Mouse (Mus musculus) CH12.LX (cell line): ENCODE results near the gene Rfx2. TPM values are rescaled to one million over a fixed set of nuclear protein-coding genes. Genes with fewer than 3 reads are reported as not detected.

ENCODE experiments used
- DNase-seq: peaks from one replicate; pipeline ENCODE4 v3.0.0-alpha.2; 2013; ENCODE audit errors: extremely low read depth
- H3K27ac ChIP-seq: 2 replicates; pipeline ENCODE4 v1.5.1; 2012; ENCODE audit warnings: low read depth, mild to moderate bottlenecking, control low read depth, moderate library complexity; ENCODE audit not compliant: insufficient read depth
- H3K27me3 ChIP-seq: replicated peaks from 2 replicates; pipeline ENCODE3; 2012; ENCODE audit warnings: inconsistent platforms
- H3K36me3 ChIP-seq, 2 experiments: replicated peaks in 1 of 2; 2 replicates each; pipeline versions ENCODE3 to v1.6.1; 2012; ENCODE audit warnings: inconsistent platforms in 1 of 2, low read length in 1 of 2, mild to moderate bottlenecking in 1 of 2, mixed read lengths in 1 of 2, moderate library complexity in 1 of 2; ENCODE audit not compliant: control insufficient read depth in 1 of 2, insufficient read depth in 1 of 2
- H3K4me1 ChIP-seq, 2 experiments: 2 replicates each; pipeline ENCODE4 v1.6.1; 2012; ENCODE audit warnings: inconsistent platforms in 1 of 2, moderate library complexity in 1 of 2; ENCODE audit not compliant: insufficient read depth in 2 of 2, control insufficient read depth in 1 of 2
- H3K4me2 ChIP-seq: 2 replicates; pipeline ENCODE4 v1.6.1; 2012; ENCODE audit warnings: low read depth, mild to moderate bottlenecking, control low read depth; ENCODE audit not compliant: poor library complexity, insufficient read depth, severe bottlenecking
- H3K4me3 ChIP-seq, 3 experiments: fragments of 150-350 bp in 1 of 3; sonication (generic) in 1 of 3; replicated peaks in 1 of 3; 2 replicates each; pipeline versions ENCODE3 to v1.5.1; 2011 to 2012; ENCODE audit warnings: low read depth in 2 of 3, low read length in 2 of 3, mild to moderate bottlenecking in 2 of 3, moderate library complexity in 2 of 3, control low read depth in 1 of 3, improper control_type of control experiment in 1 of 3, inconsistent platforms in 1 of 3, mixed read lengths in 1 of 3; ENCODE audit not compliant: poor library complexity in 1 of 3
- H3K79me2 ChIP-seq: replicated peaks from 2 replicates; pipeline ENCODE4 v1.6.1; 2012; ENCODE audit warnings: mild to moderate bottlenecking, moderate library complexity; ENCODE audit not compliant: control insufficient read depth, poor library complexity, insufficient read depth, severe bottlenecking; ENCODE audit errors: extremely low read depth
- H3K9ac ChIP-seq: 2 replicates; pipeline ENCODE4 v1.6.1; 2012; ENCODE audit warnings: low read depth, mild to moderate bottlenecking, control low read depth, moderate library complexity; ENCODE audit not compliant: insufficient read depth
- H3K9me3 ChIP-seq: replicated peaks from 2 replicates; pipeline ENCODE3; 2012; ENCODE audit warnings: low read length, inconsistent platforms, mixed read lengths
- BHLHE40 ChIP-seq: IDR thresholded peaks from 2 replicates; pipeline ENCODE4 v1.6.1; 2011; ENCODE audit warnings: mild to moderate bottlenecking, low read depth, low read length, improper control_type of control experiment
- CHD1 ChIP-seq: IDR thresholded peaks from 2 replicates; pipeline ENCODE4 v1.6.1; 2012; ENCODE audit warnings: low read depth, low read length, improper control_type of control experiment, inconsistent platforms
- CHD2 ChIP-seq: IDR thresholded peaks from 2 replicates; pipeline ENCODE4 v1.6.1; 2011; ENCODE audit warnings: low read length, improper control_type of control experiment
- ELF1 ChIP-seq: IDR thresholded peaks from 2 replicates; pipeline ENCODE4 v1.6.1; 2014; ENCODE audit warnings: low read depth, mild to moderate bottlenecking, inconsistent platforms, low read length, improper control_type of control experiment
- ETS1 ChIP-seq: conservative IDR thresholded peaks from 2 replicates; pipeline ENCODE4 v1.6.1; 2012; ENCODE audit warnings: low read depth, mild to moderate bottlenecking, inconsistent platforms, low read length, improper control_type of control experiment, moderate library complexity
- GABPA ChIP-seq: IDR thresholded peaks from 2 replicates; pipeline ENCODE4 v1.6.1; 2012; ENCODE audit warnings: low read depth, low read length, improper control_type of control experiment, inconsistent platforms; ENCODE audit not compliant: insufficient replicate concordance
- HCFC1 ChIP-seq: IDR thresholded peaks from 2 replicates; pipeline ENCODE4 v1.6.1; 2012; ENCODE audit warnings: low read depth, mild to moderate bottlenecking, inconsistent platforms, low read length, improper control_type of control experiment
- IRF4 ChIP-seq: IDR thresholded peaks from 2 replicates; pipeline ENCODE4 v1.6.1; 2014; ENCODE audit warnings: low read depth, mild to moderate bottlenecking, inconsistent platforms, low read length, improper control_type of control experiment
- JUN ChIP-seq: IDR thresholded peaks from 2 replicates; pipeline ENCODE4 v1.6.1; 2011; ENCODE audit warnings: low read depth, mild to moderate bottlenecking, low read length, improper control_type of control experiment, moderate library complexity; ENCODE audit not compliant: insufficient read depth
- MAFK ChIP-seq: IDR thresholded peaks from 2 replicates; pipeline ENCODE4 v1.6.1; 2011; ENCODE audit warnings: low read length, improper control_type of control experiment; ENCODE audit not compliant: insufficient replicate concordance
- MAZ ChIP-seq: IDR thresholded peaks from 2 replicates; pipeline ENCODE4 v1.6.1; 2012; ENCODE audit warnings: low read depth, mild to moderate bottlenecking, inconsistent platforms, low read length, improper control_type of control experiment, moderate library complexity
- MXI1 ChIP-seq: IDR thresholded peaks from 2 replicates; pipeline ENCODE4 v1.6.1; 2011; ENCODE audit warnings: mild to moderate bottlenecking, low read depth, low read length, improper control_type of control experiment
- MYC ChIP-seq: IDR thresholded peaks from 2 replicates; pipeline ENCODE4 v1.6.1; 2011; ENCODE audit warnings: low read depth, mild to moderate bottlenecking, improper control_type of control experiment, low read length
- NRF1 ChIP-seq: IDR thresholded peaks from 2 replicates; pipeline ENCODE4 v1.6.1; 2014; ENCODE audit warnings: low read depth, mild to moderate bottlenecking, inconsistent platforms, low read length, improper control_type of control experiment, moderate library complexity
- PAX5 ChIP-seq: IDR thresholded peaks from 2 replicates; pipeline ENCODE4 v1.6.1; 2012; ENCODE audit warnings: low read length, inconsistent platforms, mixed read lengths
- POLR2A ChIP-seq: IDR thresholded peaks from 2 replicates; pipeline ENCODE4 v1.6.1; 2011; ENCODE audit warnings: low read depth, mild to moderate bottlenecking, improper control_type of control experiment, low read length
- POLR2AphosphoS2 ChIP-seq: IDR thresholded peaks from 2 replicates; pipeline ENCODE4 v1.6.1; 2011; ENCODE audit warnings: low read depth, low read length, improper control_type of control experiment
- RCOR1 ChIP-seq: conservative IDR thresholded peaks from 2 replicates; pipeline ENCODE4 v1.6.1; 2012; ENCODE audit warnings: low read depth, mild to moderate bottlenecking, inconsistent platforms, low read length, improper control_type of control experiment
- SIN3A ChIP-seq: IDR thresholded peaks from 2 replicates; pipeline ENCODE4 v1.6.1; 2012; ENCODE audit warnings: low read length, improper control_type of control experiment, inconsistent platforms
- SMC3 ChIP-seq: IDR thresholded peaks from 2 replicates; pipeline ENCODE4 v1.6.1; 2011; ENCODE audit warnings: low read depth, low read length, improper control_type of control experiment
- TCF12 ChIP-seq: IDR thresholded peaks from 2 replicates; pipeline ENCODE4 v1.6.1; 2014; ENCODE audit warnings: low read depth, mild to moderate bottlenecking, inconsistent platforms, low read length, improper control_type of control experiment
- UBTF ChIP-seq: IDR thresholded peaks from 2 replicates; pipeline ENCODE4 v1.6.1; 2012; ENCODE audit warnings: low read depth, mild to moderate bottlenecking, inconsistent platforms, low read length, improper control_type of control experiment, moderate library complexity
- USF2 ChIP-seq: conservative IDR thresholded peaks from 2 replicates; pipeline ENCODE4 v1.6.1; 2011; ENCODE audit warnings: low read depth, low read length, improper control_type of control experiment
- ZNF384 ChIP-seq: IDR thresholded peaks from 2 replicates; pipeline ENCODE4 v1.6.1; 2012; ENCODE audit warnings: low read depth, low read length, improper control_type of control experiment, inconsistent platforms
- dilution Hi-C: fragments of 300-500 bp; cut with MboI; formaldehyde crosslinking; loops from 2 replicates; pipeline ENCODE4 v1.14.3; 2020; ENCODE audit warnings: low sequenced_read_pairs; ENCODE audit not compliant: extremely low pct_unique_long_range_greater_than_20kb, extremely low pct_ligation_motif_present
- in situ Hi-C: fragments of 300-500 bp; cut with MboI; formaldehyde crosslinking; loops from 3 replicates; pipeline ENCODE4 v1.14.3; 2019; ENCODE audit warnings: low sequenced_read_pairs, low pct_ligation_motif_present, low pct_unique_long_range_greater_than_20kb, mixed read lengths
- polyA plus RNA-seq: library from polyadenylated mRNA; unstranded; fragments of >175 nt; gene quantifications from 2 replicates; pipeline ENCODE4 v1.2.1, GENCODE M21; 2012; ENCODE audit warnings: low read depth; ENCODE audit not compliant: insufficient read length
- total RNA-seq, 2 experiments: library from RNA; depleted of rRNA; stranded (reverse); fragments of 300-350 nt in 1 of 2; fragments of >200 nt in 1 of 2; gene quantifications; 2 replicates each; pipeline ENCODE4 v1.2.3; 2012 to 2014

Gene Rfx2
- total and polyA plus RNA-seq, 3 experiments = 0.16 to 1.1 (median 0.34) TPM

DNA sequence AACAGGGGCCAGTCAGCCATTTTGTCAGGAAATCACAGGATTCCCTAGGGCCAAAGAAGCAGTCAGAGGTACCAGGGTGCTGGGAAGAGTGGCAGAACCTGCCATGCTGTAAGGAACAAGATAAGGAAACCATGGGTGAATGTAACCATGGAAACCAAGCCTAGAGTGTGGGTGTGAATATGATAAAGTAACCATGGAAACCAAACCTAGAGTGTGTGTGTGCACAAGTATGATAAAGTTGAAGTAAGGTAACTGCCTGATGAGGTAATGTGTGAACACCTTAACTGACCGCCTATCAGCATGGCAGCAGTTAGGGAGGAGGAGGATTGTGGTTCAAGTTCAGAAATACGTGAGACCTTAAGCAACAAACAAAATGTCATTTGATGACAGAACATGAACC, 4.1 kb downstream of the Rfx2 start:
- H3K4me2 ChIP-seq = no peak overlapping the region
- dilution Hi-C loops (no loop called here), in situ Hi-C loops (no loop called here)
- H3K9me3 ChIP-seq = no peaks in the 10 kb centered on the region
- H3K27ac ChIP-seq = no peak overlapping the region
- H3K4me1 ChIP-seq = peaks cover 0 to 2% of the 10 kb centered on the region in 2 experiments; a peak in 1 of 4 replicates
- H3K27me3 ChIP-seq = peaks cover 84% of the 10 kb centered on the region
- no peaks in the 10 kb centered on the region for H3K79me2 ChIP-seq
- no peaks in the 10 kb centered on the region for H3K36me3 ChIP-seq
- no peak for TF ChIP-seq SIN3A
- TF ChIP-seq CHD2 = no peak
- no peak for TF ChIP-seq ZNF384
- no peak for TF ChIP-seq HCFC1
- TF ChIP-seq BHLHE40 = no peak
- TF ChIP-seq USF2 = no peak
- TF ChIP-seq TCF12 = no peak
- TF ChIP-seq, all 38 proteins: peak for 0
- DNase-seq = no peak
- Histone ChIP-seq H3K9ac (no peak overlapping the region), H3K4me3 (no peak overlapping the region)

DNA sequence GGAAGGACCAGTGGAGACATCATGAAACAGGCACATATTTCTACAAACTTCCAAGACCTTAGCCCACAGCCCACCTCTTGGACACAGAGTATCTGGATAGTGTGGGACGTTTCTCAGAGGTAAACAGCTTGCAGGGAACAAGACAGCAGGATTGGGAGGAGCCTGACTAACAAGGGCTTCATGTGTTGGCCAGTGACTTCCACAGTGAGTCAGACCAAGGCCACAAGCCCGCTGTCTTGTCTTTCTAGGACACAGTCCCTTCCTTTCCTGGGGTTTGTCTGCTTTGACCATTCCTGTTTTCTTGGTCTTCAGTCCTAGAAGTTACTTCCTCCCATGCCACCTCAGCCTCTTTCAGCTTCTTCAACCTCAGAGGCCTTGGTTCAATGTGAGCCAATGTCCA, 7.5 kb downstream of the Rfx2 start:
- H3K36me3 ChIP-seq = no peaks in the 10 kb centered on the region
- dilution Hi-C loops = no loop called here
- no peak overlapping the region for H3K9ac ChIP-seq
- no peak for TF ChIP-seq IRF4
- no peak for TF ChIP-seq SIN3A
- no peak for TF ChIP-seq MXI1
- no peak for TF ChIP-seq POLR2AphosphoS2
- no peak for TF ChIP-seq JUN
- TF ChIP-seq RCOR1 = no peak
- no peak for TF ChIP-seq NRF1
- TF ChIP-seq, all 38 proteins: peak for 0
- Histone ChIP-seq H3K9me3 (no peaks in the 10 kb centered on the region), H3K4me3 (no peak overlapping the region), H3K27ac (no peak overlapping the region), H3K4me2 (no peak overlapping the region), H3K4me1 (peaks cover 0 to 3% of the 10 kb centered on the region in 2 experiments; a peak in 2 of 4 replicates), H3K79me2 (no peaks in the 10 kb centered on the region), H3K27me3 (peaks cover 86% of the 10 kb centered on the region)
- no peak for DNase-seq
- in situ Hi-C loops = no loop called here

DNA sequence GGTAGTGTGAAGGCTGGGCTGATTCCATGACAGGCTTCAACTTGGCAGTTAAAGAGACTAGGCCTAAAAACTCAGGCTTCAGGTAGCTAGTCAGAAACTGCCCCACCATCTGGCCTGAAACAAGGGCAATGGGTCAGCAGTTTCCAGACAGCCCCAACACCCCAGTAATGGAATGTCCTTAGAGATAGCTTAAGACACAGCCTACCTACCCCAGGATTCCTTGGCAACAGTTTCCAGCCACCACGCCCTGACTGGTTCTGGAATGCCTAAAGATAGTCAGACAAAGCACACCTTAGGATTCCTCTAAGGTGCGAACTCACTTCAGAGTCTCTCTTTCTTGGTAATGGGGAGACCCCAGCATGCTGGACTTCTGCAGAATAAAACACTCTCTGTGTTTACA, 8.4 kb downstream of the Rfx2 start:
- Histone ChIP-seq H3K4me1 (peaks cover 0 to 5% of the 10 kb centered on the region in 2 experiments; a peak in 2 of 4 replicates), H3K4me3 (no peak overlapping the region), H3K9ac (no peak overlapping the region), H3K36me3 (no peaks in the 10 kb centered on the region), H3K79me2 (no peaks in the 10 kb centered on the region), H3K27ac (no peak overlapping the region)
- dilution Hi-C loops (no loop called here), in situ Hi-C loops (no loop called here)
- DNase-seq = no peak
- TF ChIP-seq POLR2AphosphoS2 (no peak), MAZ (no peak), ELF1 (no peak), SMC3 (no peak), PAX5 (no peak), USF2 (no peak), MAFK (no peak), JUN (no peak), ETS1 (no peak), NRF1 (no peak), MYC (no peak), CHD1 (no peak), TCF12 (no peak), UBTF (no peak), GABPA (no peak), HCFC1 (no peak), RCOR1 (no peak), POLR2A (no peak), ZNF384 (no peak)
- TF ChIP-seq, all 38 proteins: peak for 0
- peaks cover 81% of the 10 kb centered on the region for H3K27me3 ChIP-seq
- no peak overlapping the region for H3K4me2 ChIP-seq
- no peaks in the 10 kb centered on the region for H3K9me3 ChIP-seq
